Mouse (Mus musculus): Measurements from ENCODE around the gene Jpt1. TPM values are rescaled to one million over a fixed set of nuclear protein-coding genes. Genes with fewer than 3 reads are reported as not detected.

Jpt1 gene
- polyA plus RNA-seq, 2 experiments, result 151 to 233 TPM

GRCm38 (mm10) chr11:115475758-115476237 is 38.4 kb downstream of the Jpt1 start:
- H3K27ac ChIP-seq, result no peak overlapping the region; the same call in 1 of the 2 replicates
- H3K36me3 ChIP-seq (replicated peaks; ENCODE audit: control insufficient read depth, insufficient read depth, low read depth), result no peaks in the 10 kb centered on the region
- no peaks in the 10 kb centered on the region for H3K9me3 ChIP-seq (ENCODE audit: control insufficient read depth, low read length)
- H3K27me3 ChIP-seq (ENCODE audit: control insufficient read depth, insufficient read depth, low read length), result no peaks in the 10 kb centered on the region
- peak overlapping the region; percentile 87 for H3K9ac ChIP-seq (replicated peaks)
- ATAC-seq (ENCODE audit: insufficient read depth), result peak; percentile 49
- TF ChIP-seq CTCF (IDR thresholded peaks at IDR 0.05; ENCODE audit: low read depth) (no peak), EP300 (IDR thresholded peaks at IDR 0.05; ENCODE audit: low read depth) (no peak)
- no peak for DNase-seq (ENCODE audit: low read depth in 3 of 3, low spot score in 3 of 3)
- H3K4me2 ChIP-seq (ENCODE audit: low read depth), result peak overlapping the region; percentile 93
- peaks cover 12 to 20% of the 10 kb centered on the region in 2 experiments for H3K4me1 ChIP-seq (replicated peaks; ENCODE audit: control insufficient read depth in 2 of 2, insufficient read depth in 2 of 2, low read length in 1 of 2)
- peak overlapping the region; percentile 73 to 81 for H3K4me3 ChIP-seq (ENCODE audit: insufficient read depth in 1 of 2, low read depth in 2 of 2, low read length in 2 of 2)
- WGBS (ENCODE audit: insufficient replicate concordance), result 2% methylated on average over 28 of the region's 28 CpGs

DNA sequence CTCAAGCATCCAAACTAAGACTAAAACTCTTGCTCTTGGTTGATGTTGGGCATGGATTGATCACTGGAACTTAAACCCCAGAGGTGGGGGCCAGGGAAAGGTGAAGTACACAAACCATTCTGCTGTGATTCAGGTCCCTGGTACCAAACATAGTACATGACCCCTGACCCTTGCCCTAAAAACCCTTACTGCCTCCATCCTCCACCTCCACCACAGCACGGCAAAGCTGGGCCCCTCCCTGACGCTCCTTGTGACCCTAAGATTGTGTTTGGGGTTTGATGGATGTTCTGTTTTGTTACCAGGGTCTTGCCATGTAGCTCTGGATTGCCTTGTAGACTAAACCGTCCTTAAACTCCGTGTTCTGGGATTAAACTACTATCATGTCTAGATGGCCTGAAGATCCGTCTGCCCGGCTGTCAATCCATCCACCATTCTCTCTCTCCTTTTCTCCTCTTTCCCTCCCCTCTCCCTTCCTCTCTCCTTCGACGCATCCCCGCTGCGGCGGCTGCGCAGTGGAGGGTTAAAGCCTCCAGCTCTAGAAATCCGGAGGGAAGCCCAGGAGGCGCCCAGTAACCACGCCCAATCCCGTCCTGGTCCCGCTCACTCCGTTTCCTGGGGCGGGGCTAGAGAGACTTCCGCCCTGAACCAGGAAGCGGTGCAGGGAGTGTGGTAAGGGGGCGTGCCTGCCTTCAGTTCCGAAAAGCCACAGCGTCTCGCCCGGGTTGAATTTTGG is 39.0 kb downstream of the Jpt1 start, which contains the start of gene Armc7:
Armc7 (plus strand) TSS at position 643 of the 733 bp plus-strand sequence.
- DNase-seq (ENCODE audit: low read depth in 3 of 3, low spot score in 3 of 3) (peak; percentile 90 to 91 (median 90)), ATAC-seq (ENCODE audit: insufficient read depth) (peak; percentile 95)
- peak within 1 kb of the TSS; percentile 87 for H3K9ac ChIP-seq (replicated peaks)
- peak within 1 kb of the TSS; percentile 69 for H3K27ac ChIP-seq
- TF ChIP-seq CTCF (IDR thresholded peaks at IDR 0.05; ENCODE audit: low read depth) (peak; percentile 17; the same call in 1 of the 2 replicates), EP300 (IDR thresholded peaks at IDR 0.05; ENCODE audit: low read depth) (no peak)
- H3K36me3 ChIP-seq (replicated peaks; ENCODE audit: control insufficient read depth, insufficient read depth, low read depth), result no peaks in the 10 kb centered on the region
- H3K27me3 ChIP-seq (ENCODE audit: control insufficient read depth, insufficient read depth, low read length), result no peaks in the 10 kb centered on the region
- no peaks in the 10 kb centered on the region for H3K9me3 ChIP-seq (ENCODE audit: control insufficient read depth, low read length)
- WGBS (ENCODE audit: insufficient replicate concordance), result 2% methylated on average over 26 of the region's 26 CpGs
- H3K4me1 ChIP-seq (replicated peaks; ENCODE audit: control insufficient read depth in 2 of 2, insufficient read depth in 2 of 2, low read length in 1 of 2), result peaks cover 12 to 20% of the 10 kb centered on the region in 2 experiments
- peak within 1 kb of the TSS; percentile 73 to 81 for H3K4me3 ChIP-seq (ENCODE audit: insufficient read depth in 1 of 2, low read depth in 2 of 2, low read length in 2 of 2)
- peak within 1 kb of the TSS; percentile 93 for H3K4me2 ChIP-seq (ENCODE audit: low read depth)

GRCm38 (mm10) chr11:115473626-115474275 is 40.4 kb downstream of the Jpt1 start:
- Histone ChIP-seq H3K9me3 (ENCODE audit: control insufficient read depth, low read length) (no peaks in the 10 kb centered on the region), H3K4me3 (ENCODE audit: insufficient read depth in 1 of 2, low read depth in 2 of 2, low read length in 2 of 2) (peak overlapping the region in 1 of 2 experiments; percentile 0; a peak in 1 of 4 replicates), H3K9ac (replicated peaks) (no peak overlapping the region; the same call in 1 of the 2 replicates), H3K4me1 (replicated peaks; ENCODE audit: control insufficient read depth in 2 of 2, insufficient read depth in 2 of 2, low read length in 1 of 2) (peaks cover 12 to 20% of the 10 kb centered on the region in 2 experiments), H3K27ac (peak overlapping the region; percentile 69), H3K4me2 (ENCODE audit: low read depth) (peak overlapping the region; percentile 28), H3K36me3 (replicated peaks; ENCODE audit: control insufficient read depth, insufficient read depth, low read depth) (no peaks in the 10 kb centered on the region), H3K27me3 (ENCODE audit: control insufficient read depth, insufficient read depth, low read length) (no peaks in the 10 kb centered on the region)
- peak; percentile 45 for ATAC-seq (ENCODE audit: insufficient read depth)
- 21% methylated on average over 15 of the region's 15 CpGs for WGBS (ENCODE audit: insufficient replicate concordance)
- peak; percentile 92 to 95 (median 92) for DNase-seq (ENCODE audit: low read depth in 3 of 3, low spot score in 3 of 3)
- TF ChIP-seq CTCF (IDR thresholded peaks at IDR 0.05; ENCODE audit: low read depth) (peak; percentile 100), EP300 (IDR thresholded peaks at IDR 0.05; ENCODE audit: low read depth) (peak; percentile 37)

DNA sequence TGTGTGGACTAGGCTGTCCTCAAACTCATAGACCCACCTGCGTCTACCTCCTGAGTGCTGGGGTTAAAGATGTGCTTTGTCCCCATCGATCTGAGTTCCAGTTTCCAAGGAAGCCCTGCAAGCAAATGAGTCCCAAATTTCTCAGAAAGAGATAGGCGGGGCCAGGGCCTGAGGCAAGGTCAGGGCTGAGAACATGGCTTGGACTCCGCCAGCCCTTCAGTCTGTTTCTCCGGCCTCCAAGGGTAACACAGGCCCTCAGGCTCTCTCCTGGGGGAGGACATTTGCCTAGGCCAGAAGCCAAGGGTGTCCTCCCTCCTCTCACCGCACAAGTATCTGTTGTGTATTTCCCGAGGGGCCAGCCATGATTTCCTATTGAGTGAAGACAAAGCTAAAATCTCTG is 42.0 kb downstream of the Jpt1 start:
- 68% methylated on average over 7 of the region's 7 CpGs for WGBS (ENCODE audit: insufficient replicate concordance)
- Histone ChIP-seq H3K27me3 (ENCODE audit: control insufficient read depth, insufficient read depth, low read length) (no peaks in the 10 kb centered on the region), H3K27ac (no peak overlapping the region), H3K4me1 (replicated peaks; ENCODE audit: control insufficient read depth in 2 of 2, insufficient read depth in 2 of 2, low read length in 1 of 2) (peaks cover 12 to 20% of the 10 kb centered on the region in 2 experiments), H3K9me3 (ENCODE audit: control insufficient read depth, low read length) (no peaks in the 10 kb centered on the region), H3K4me3 (ENCODE audit: insufficient read depth in 1 of 2, low read depth in 2 of 2, low read length in 2 of 2) (no peak overlapping the region), H3K4me2 (ENCODE audit: low read depth) (no peak overlapping the region), H3K9ac (replicated peaks) (no peak overlapping the region), H3K36me3 (replicated peaks; ENCODE audit: control insufficient read depth, insufficient read depth, low read depth) (no peaks in the 10 kb centered on the region)
- ATAC-seq (ENCODE audit: insufficient read depth) (no peak), DNase-seq (ENCODE audit: low read depth in 3 of 3, low spot score in 3 of 3) (no peak)
- no peak for TF ChIP-seq CTCF (IDR thresholded peaks at IDR 0.05; ENCODE audit: low read depth)
- no peak for TF ChIP-seq EP300 (IDR thresholded peaks at IDR 0.05; ENCODE audit: low read depth)

GRCm38 (mm10) chr11:115467217-115467618 is 47.0 kb downstream of the Jpt1 start:
- Histone ChIP-seq H3K36me3 (replicated peaks; ENCODE audit: control insufficient read depth, insufficient read depth, low read depth) (no peaks in the 10 kb centered on the region), H3K4me3 (ENCODE audit: insufficient read depth in 1 of 2, low read depth in 2 of 2, low read length in 2 of 2) (no peak overlapping the region), H3K9me3 (ENCODE audit: control insufficient read depth, low read length) (no peaks in the 10 kb centered on the region), H3K4me1 (replicated peaks; ENCODE audit: control insufficient read depth in 2 of 2, insufficient read depth in 2 of 2, low read length in 1 of 2) (no peaks in the 10 kb centered on the region), H3K27ac (no peak overlapping the region), H3K27me3 (ENCODE audit: control insufficient read depth, insufficient read depth, low read length) (no peaks in the 10 kb centered on the region), H3K4me2 (ENCODE audit: low read depth) (no peak overlapping the region), H3K9ac (replicated peaks) (no peak overlapping the region)
- DNase-seq (ENCODE audit: low read depth in 3 of 3, low spot score in 3 of 3), result no peak
- WGBS (ENCODE audit: insufficient replicate concordance), result 57% methylated on average over 4 of the region's 4 CpGs
- no peak for ATAC-seq (ENCODE audit: insufficient read depth)
- TF ChIP-seq EP300 (IDR thresholded peaks at IDR 0.05; ENCODE audit: low read depth) (no peak), CTCF (IDR thresholded peaks at IDR 0.05; ENCODE audit: low read depth) (no peak)
